Mouse (Mus musculus) retina, adult 2 months (tissue): ENCODE measurements around the gene Zbtb25.
A peak's percentile ranks its signal among the peaks of the same experiment; 100 is the strongest.

ENCODE experiments used
- DNase-seq: peaks from one replicate; pipeline ENCODE4 v3.0.0-alpha.2; 2012; ENCODE audit warnings: low read depth, low spot score

The Zbtb25 gene

GRCm38 (mm10) chr12:76341080-76341479 is 28.3 kb downstream of the Zbtb25 start:
- DNase-seq, result peak; percentile 44

DNA sequence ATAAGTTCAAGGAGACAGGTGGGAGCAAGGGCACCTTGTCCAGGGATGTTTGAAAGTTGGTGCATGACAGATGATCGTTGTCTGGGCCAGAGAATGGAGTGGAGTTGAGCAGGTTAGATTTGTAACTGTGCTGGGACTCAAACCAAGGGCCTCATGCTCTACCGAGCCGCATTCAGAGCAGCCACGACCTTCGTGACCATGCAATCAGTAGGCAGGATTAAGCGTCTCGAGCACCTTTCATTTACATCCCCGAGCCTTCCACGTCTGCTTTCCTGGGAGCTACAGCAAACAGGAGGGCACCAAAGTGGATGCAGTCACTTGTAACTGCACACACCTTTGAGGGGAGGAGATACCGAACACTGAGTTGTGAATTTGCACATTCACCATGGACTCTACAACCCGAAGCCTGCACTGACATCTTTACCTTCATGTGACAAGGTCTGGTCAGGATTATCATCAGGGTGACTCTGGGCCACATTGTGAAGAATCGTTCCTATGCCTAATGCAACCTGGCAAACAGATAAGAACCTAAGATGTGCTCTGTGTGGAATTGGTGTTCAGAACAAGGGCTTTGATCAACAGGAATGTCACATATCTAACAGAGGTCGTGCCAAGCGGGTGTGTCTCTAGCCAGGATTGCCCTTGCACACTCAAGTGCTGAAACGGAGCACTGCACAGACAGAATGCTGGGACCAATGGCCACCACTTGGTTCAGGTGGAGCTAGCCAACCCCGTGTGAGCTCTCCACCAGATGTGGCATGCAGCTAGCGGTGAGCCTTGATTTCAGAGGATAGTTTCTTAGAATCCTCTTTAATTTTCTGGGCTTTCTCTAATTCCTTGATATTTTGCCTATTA is 33.1 kb downstream of the Zbtb25 start:
- DNase-seq, result no peak

GRCm38 (mm10) chr12:76335641-76336040 is 33.8 kb downstream of the Zbtb25 start:
- no peak for DNase-seq

DNA sequence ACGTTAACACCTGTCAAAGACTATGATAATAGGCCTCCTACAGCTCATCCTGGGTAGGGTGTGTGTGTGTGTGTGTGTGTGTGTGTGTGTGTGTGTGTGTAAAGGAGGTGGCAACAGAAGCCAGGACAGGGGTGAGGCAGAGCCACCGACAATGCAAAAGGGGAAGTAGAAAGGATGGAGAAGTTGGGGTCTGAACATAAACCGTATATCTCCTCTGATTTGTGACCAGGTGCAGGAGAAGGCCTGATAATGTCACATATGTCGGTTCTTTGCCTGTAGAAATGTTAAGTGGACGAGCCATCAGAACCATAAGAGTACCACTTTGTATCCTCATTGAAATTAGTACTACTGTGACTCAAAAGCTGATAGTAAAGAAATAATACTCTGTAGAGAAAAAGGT is 35.7 kb downstream of the Zbtb25 start:
- DNase-seq, result no peak

GRCm38 (mm10) chr12:76328567-76329354 is 40.6 kb downstream of the Zbtb25 start:
- DNase-seq, result no peak

DNA sequence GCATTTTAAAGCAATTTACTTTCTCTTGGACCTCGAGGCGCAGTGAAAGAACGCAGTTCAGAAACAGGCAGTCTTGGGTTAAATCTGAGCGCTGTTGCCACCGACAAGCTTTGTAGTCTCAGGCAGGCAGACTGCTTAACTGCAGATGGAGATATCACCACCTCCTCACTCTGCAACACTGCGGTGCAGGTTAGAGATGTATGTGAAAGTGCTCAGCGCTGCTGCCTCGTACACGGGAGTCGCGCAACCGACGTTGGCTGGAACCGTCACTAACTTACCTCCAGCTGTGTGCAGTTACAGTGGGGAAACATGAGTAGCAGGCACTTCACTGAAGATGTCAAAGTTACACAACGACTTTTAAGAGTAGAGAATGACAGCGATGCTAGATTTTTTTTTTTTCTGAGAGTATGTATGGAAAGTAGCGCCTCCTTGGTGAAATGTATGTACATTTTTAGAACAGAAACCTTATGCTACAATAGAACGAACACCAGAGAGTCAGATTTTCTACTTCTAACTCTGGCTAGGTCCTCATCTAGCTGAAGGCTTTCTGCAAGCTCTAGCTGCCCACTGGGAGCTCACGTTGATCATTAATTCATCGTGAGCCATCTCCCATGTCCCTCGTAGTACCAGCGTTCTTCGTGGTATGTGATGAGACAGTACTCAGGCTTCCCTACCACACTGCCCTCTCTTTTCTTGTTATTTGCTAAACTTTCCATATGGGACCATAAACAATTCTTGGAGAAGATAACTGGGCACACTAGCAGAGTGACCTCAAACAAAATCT is 42.8 kb downstream of the Zbtb25 start:
- no peak for DNase-seq

DNA sequence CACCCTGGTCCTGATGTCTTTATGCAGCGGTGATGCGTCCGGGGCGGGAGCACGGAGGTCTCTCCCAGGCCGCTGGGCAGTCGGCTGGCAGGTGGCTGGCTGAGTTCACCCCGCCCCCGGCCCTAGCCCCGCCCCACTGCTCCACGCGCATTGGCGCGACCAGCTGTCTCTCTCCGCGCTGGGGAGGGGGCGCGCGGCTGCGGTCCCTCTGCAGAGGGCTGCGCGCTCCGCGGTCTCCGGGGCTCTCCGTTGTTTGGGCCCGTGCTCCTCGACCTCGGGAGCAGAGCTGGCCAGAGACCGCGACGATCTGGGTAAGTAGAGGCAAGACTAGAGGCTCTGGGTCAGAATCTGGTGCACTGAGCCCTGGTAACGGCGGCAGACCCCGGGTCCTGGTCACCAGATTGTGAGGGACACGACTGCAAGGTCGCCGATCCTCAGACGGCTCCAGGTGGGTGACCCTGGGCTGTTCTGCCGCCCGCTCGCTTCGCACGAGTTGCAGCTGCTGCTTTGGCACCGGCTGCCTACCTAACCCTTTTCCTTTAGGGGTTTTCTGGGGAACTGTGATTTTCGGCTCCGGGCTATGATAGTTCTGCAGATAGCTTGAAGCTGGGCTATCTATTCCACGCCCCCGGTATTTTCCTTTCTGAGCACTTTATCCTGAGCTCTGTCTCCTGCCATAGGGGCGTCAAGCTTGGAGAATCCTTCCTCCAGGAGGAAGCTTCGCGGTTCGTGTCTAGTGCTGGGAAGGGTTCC is 44.5 kb downstream of the Zbtb25 start, which contains the start of gene Akap5:
Gene Akap5, plus strand, starts transcription at position 213 of the 753 bp plus-strand sequence.
- no peak for DNase-seq

GRCm38 (mm10) chr12:76318282-76319212 is 50.9 kb downstream of the Zbtb25 start:
- DNase-seq, result no peak

DNA sequence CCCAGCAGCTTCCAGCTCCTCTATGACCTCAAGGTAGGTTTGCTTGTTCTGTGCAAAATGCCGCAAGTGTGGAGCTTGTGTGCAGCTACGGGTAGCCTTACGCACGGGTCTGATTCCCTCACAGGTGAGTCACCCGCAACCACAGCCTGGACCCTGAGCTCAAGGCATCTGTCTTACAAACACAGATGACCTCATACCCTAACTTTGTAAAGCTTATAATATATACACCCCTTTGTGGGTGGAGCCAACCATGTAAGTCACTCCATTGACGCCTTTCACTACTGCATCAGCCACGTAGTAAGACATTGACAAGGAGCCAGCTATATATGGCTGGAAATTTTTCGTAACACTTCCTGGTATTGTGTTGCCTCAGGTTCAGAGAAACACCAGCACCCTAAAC is 57.5 kb downstream of the Zbtb25 start:
- no peak for DNase-seq

- no peak for DNase-seq
Measured at GRCm38 (mm10) chr12:76311227-76311626, 58.2 kb downstream of the Zbtb25 start.

GRCm38 (mm10) chr12:76310633-76311032 is 58.8 kb downstream of the Zbtb25 start:
- no peak for DNase-seq

DNA sequence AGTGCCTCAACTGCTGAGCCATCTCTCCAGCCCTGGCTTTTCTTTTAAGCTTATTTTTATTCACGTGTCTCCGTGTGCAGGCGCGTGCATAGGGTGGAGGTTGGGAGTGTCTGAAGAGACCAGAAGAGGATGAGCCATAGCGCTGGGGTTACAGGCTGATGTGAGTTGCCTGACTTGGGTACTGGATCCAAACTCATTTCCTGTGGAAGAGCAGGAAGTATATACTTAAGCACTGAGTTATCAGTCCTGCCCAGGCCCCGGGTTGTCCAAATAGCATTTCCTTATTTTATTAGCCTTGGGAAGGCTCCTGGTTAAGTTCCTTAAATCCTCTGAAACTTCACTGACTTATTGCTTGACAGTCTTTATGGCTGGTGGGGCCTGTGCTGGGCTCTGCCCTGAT is 59.4 kb downstream of the Zbtb25 start:
- no peak for DNase-seq

GRCm38 (mm10) chr12:76308436-76308835 is 61.0 kb downstream of the Zbtb25 start:
- DNase-seq, result no peak

DNA sequence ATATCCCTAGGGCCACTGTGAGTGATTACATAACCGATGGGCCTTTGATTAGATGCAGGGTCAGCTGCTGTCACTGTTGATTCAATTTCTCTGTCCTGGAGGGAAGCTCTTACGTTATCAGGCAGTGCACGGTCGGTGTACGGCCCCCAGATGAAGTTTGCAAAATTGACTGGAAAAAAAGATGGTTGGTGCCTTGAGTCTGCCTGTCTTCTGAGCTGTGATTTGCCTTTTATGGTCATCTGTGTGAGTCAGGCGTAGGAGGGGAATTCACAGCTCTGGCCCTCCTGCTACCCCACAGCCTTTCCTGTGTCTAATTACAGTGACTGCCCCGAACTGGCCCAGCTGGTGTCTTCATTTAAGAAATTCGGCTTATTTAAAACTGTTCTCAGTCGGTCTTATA is 61.4 kb downstream of the Zbtb25 start:
- DNase-seq, result no peak

GRCm38 (mm10) chr12:76306852-76307561 is 62.4 kb downstream of the Zbtb25 start:
- DNase-seq, result no peak

DNA sequence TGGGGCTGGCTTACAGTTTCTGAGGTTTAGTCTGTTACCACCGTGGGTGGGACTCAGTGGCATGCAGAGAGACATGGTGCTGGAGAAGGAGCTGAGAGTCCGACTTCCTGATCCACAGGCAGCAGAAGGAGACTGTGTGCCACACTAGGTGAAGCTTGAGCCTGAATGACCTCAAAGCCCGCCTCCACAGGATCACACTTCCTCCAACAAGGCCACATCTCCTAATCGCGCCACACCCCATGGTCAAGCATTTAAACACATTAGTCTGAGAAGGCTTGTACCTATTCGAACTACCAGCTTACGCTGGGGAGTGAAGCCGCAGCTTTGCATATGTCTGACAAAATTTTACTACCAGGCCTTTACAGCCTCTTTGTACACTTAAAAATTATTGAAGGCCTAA is 64.3 kb downstream of the Zbtb25 start:
- DNase-seq, result no peak

DNA sequence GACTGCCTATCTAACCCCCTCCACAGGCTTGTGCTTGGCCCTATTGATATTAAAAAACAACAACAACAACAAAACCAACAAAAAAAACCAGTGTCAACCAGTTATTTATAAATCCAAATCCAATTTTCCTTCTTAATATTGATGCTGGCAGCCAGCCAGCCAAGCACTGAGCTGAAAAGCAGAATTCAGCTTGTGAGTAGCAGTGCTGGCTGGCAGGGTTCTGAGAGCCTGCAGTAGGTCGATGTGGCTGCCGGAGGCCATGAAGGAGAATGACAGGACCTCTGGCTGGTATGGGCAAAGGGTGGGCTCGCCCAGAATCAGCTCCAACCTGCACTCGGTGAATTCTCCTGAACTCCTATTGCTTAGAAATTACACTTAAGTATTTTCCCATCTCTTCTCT is 65.2 kb downstream of the Zbtb25 start:
- no peak for DNase-seq

GRCm38 (mm10) chr12:76303474-76303873 is 65.9 kb downstream of the Zbtb25 start:
- no peak for DNase-seq

DNA sequence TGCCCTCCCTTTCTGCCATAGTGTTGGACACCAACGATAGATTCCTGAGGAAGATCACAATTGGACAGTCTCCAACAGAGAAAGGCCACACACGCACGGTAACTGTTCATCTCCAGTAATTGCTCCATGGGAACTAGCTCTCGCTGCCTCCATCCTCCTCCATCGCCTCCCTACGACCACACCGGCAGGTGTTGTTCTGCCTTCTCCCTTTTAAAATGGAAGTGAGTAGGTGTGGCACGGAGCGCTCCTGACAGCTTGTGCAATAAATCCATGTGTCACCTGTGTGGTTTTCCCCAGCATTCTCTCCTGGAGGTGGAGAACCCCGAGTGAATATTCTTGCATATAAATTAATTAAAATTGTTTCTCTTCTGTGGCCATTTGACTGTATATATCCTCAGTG is 69.0 kb downstream of the Zbtb25 start:
- DNase-seq, result no peak
